Mouse (Mus musculus) adrenal gland, adult 10 weeks (tissue): ENCODE data around the gene Gm20888. TPM values are rescaled to one million over a fixed set of nuclear protein-coding genes. Genes with fewer than 3 reads are reported as not detected.

Experiments used
- polyA plus RNA-seq: library from polyadenylated mRNA; stranded (reverse); fragments of 350-450 nt; fragmentation: Illumina TruSeq; extraction: RNeasy Lipid Tissue Mini Kit (QIAGEN cat#74804); gene quantifications from one replicate; pipeline ENCODE4 v1.2.3, GENCODE M21; 2014; ENCODE audit warnings: low read depth, low replicate concordance

Gene Gm20888
- polyA plus RNA-seq = not detected

GRCm38 (mm10) chrY:70441582-70441981, at the start of gene Gm20888:
Gene Gm20888 (plus strand): TSS chrY:70441882.

Other genes starting within 250 kb of the Gm20888 start
- not detected for gene Gm21118, start 168.2 kb upstream of the Gm20888 start, polyA plus RNA-seq
- gene Gm29423, start 138.6 kb upstream of the Gm20888 start, polyA plus RNA-seq = not detected
- gene Gm29644, start 138.5 kb upstream of the Gm20888 start, polyA plus RNA-seq = not detected